Mouse (Mus musculus) urinary bladder, postnatal 4 days (tissue): ENCODE measurements at regions not wholly inside any gene's neighbourhood (a gene's known extent, or its start where the extent isn't known, plus 50 kb on each side); places are given as distances from the start of the nearest gene placed in this dataset.
"Not testable (repeated sequence)": the region's sequence is repeated elsewhere in the genome, so short reads cannot be mapped to it uniquely, and the experiment has no call there.

Source experiments
- DNase-seq, 2 experiments: peaks; one replicate each; pipeline ENCODE4 v3.0.0; 2021 to 2022; ENCODE audit warnings: low spot score in 2 of 2

- no peak for DNase-seq
Observed at GRCm38 (mm10) chr3:40368421-40368820, 162.7 kb upstream of the Intu start.

GRCm38 (mm10) chr3:40371411-40371810 lies 159.7 kb upstream of the Intu start:
- no peak for DNase-seq

GRCm38 (mm10) chr3:40376220-40376619 lies 154.9 kb upstream of the Intu start:
- DNase-seq, result not testable (repeated sequence)

- DNase-seq, result no peak
Observed at GRCm38 (mm10) chr3:40377416-40377815, 153.7 kb upstream of the Intu start.

GRCm38 (mm10) chr3:40379063-40379462 lies 152.0 kb upstream of the Intu start:
- DNase-seq, result no peak

- no peak for DNase-seq
Observed at GRCm38 (mm10) chr3:40391631-40392030, 139.5 kb upstream of the Intu start.

GRCm38 (mm10) chr3:40398184-40398583 lies 132.9 kb upstream of the Intu start:
- no peak for DNase-seq

GRCm38 (mm10) chr3:40403402-40403801 lies 127.7 kb upstream of the Intu start:
- DNase-seq, result no peak

- no peak for DNase-seq
Observed at GRCm38 (mm10) chr3:40405095-40405948, 125.8 kb upstream of the Intu start.

GRCm38 (mm10) chr3:40405949-40406236 lies 125.2 kb upstream of the Intu start:
- DNase-seq, result no peak

GRCm38 (mm10) chr3:40408921-40409488 lies 122.1 kb upstream of the Intu start:
- DNase-seq, result no peak

- DNase-seq, result no peak
Observed at GRCm38 (mm10) chr3:40410749-40411310, 120.3 kb upstream of the Intu start.

- not testable (repeated sequence) for DNase-seq
Observed at GRCm38 (mm10) chr3:40425183-40425844, 105.8 kb upstream of the Intu start.

GRCm38 (mm10) chr3:40426070-40426469 lies 105.0 kb upstream of the Intu start:
- DNase-seq, result no peak

GRCm38 (mm10) chr3:40428021-40428420 lies 103.1 kb upstream of the Intu start:
- DNase-seq, result no peak

- DNase-seq, result no peak
Observed at GRCm38 (mm10) chr3:40438251-40438650, 92.8 kb upstream of the Intu start.

GRCm38 (mm10) chr3:40441092-40442036 lies 89.7 kb upstream of the Intu start:
- DNase-seq, result no peak

- DNase-seq, result peak; percentile 35 to 76
Observed at GRCm38 (mm10) chr3:40443788-40444595, 87.1 kb upstream of the Intu start.

- no peak for DNase-seq
Observed at GRCm38 (mm10) chr3:40452958-40453357, 78.1 kb upstream of the Intu start.

GRCm38 (mm10) chr3:40453552-40453951 lies 77.5 kb upstream of the Intu start:
- DNase-seq, result no peak

GRCm38 (mm10) chr3:40456070-40456469 lies 75.0 kb upstream of the Intu start:
- DNase-seq, result no peak
